Mouse (Mus musculus) fibroblast of lung, adult 2 months (primary cell): ENCODE measurements at regions not wholly inside any gene's neighbourhood (a gene's known extent, or its start where the extent isn't known, plus 50 kb on each side); places are given as distances from the start of the nearest gene placed in this dataset.

Experiments
- DNase-seq: peaks from one replicate; pipeline ENCODE4 v3.0.0-alpha.2; 2011; ENCODE audit warnings: low read depth

DNA sequence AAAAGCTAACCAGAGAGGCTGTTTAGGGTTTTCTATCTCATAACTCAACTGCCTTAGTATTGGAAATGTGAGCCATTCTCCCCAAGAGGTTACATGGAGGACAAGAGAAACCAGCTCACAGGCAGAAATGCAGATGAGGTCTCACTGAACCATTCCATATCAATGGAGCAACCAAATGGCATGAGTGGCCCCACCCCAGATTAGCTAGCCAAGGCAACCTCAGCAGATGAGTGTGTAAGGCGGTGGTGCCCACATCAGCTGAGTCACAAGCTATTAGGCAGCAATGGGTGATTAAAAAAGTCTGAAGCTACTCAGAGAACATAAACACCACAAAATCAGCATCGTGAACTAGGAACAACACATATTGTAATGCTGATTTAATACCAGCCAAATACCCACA, 133.2 kb downstream of the Lpin1 start:
- peak; percentile 30 for DNase-seq

DNA sequence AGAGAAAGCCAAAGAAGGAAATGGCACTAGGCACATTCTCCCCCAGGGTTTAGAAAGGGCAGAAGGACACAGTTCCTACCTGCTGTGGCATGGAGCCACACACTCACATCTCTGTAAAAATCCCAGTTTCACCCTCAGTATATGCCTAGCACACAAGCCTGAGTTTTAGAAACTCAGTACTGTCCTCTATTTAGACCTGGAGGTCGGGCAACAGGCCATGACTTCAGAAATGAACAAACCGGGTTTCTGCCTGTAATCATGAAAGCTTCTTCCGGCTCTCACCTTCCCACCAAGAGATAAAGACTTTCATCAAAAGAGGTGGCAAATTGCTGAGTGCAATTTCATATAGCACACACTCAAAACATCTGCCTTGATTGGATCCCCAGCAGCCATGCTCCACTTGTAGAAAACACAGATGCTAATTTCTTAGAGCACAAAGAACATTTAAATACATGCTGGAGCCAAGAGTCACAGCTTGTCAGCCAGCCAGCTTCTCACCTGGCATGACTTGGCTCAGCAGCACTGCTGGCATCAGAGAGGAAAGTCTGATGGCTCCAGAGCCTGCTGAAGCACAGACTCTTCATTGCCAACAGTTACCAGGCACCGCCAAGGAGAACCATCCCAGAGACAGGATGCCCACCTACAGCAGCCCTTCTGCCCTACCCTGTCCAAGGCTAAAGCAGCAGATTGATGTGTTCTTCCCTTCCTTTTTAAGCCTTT, 136.2 kb downstream of the Lpin1 start:
- DNase-seq = no peak

DNA sequence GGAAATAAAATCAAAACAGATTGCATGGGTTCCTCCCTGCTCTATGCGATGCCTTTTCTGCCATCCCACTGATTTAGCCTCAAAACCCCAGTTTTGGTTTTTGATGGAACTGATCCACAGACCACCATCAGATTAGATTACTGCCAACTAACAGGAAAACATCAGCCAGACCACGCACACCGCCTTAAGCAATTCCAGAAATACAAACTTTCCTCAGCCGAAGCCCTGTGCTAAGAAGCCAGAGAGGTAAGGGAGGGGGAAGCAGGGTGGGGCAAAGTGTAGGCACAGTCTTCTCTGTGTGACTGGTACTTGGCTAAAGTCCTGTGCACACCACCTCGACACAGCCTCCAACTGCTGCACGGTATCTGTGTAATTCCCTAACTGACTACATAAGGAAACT, 153.3 kb downstream of the Lpin1 start:
- peak; percentile 77 for DNase-seq

DNA sequence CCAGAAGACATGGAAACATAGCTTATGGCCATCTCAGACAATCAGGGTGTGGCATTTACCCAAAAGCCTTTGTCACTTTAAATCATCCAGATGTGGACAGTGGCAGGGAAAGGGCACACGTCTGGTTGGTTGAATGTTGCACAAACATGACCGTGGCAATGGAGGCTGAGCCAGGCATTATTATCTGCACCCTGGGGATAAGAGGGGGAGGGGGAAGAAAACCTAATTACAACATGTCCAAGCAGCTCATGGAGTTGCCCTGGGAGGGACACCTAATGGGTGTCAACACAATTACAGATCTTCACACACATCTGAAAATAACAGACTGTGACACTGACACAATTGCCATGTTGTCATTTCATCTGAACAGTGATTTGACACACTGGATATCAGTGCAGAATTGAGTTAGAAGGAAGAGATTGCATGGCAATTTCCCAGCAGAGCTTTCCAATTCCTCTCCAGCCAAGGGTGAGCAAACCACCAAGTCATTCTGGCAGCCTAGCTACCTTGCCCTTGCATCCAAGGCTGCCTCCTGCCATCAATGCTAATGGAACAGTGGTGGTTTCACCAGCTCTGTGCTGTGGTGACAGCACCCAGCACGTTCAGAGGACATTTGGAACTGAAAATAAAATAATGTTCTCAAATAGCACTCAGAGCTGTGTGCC, 159.9 kb downstream of the Lpin1 start:
- DNase-seq = no peak

DNA sequence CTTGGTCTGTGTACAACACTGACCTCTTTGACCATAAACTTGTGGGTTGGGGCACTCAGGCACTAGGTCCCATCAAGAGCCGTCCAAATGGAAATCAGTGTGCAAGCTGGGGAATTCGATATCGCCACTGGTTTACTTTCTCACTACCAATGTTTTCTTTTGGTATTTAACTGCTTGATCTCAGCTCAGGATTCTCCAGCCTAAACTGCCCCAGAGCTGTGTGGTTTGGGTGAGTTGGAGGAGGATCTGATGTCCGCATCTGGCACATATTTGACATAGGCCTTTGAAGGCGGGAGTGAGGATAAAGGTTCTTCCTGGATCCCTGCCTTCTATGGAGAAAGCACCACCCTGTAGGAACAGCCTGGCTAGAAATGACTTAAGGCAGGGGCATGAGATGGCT, 172.0 kb downstream of the Lpin1 start:
- DNase-seq = peak; percentile 51

DNA sequence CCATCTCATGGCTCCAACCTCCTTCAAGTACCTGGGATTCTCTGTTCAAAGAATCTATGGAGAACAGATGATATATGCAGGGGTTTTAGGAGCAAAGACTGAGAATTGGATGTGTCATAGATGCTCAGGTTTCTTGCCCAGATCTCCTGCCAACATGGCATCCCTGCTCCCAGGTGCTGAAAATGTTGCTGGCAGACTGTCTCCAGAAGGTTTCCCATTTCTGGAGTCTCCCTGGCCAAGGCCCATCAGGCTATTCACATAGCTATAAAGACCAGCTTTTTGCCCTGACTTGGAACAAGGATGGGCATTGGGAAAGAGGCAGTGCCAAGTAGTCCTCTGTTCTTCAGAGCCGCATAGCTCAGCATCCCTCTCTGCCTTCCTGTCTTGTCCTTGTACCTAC, 173.8 kb downstream of the Lpin1 start:
- no peak for DNase-seq

DNA sequence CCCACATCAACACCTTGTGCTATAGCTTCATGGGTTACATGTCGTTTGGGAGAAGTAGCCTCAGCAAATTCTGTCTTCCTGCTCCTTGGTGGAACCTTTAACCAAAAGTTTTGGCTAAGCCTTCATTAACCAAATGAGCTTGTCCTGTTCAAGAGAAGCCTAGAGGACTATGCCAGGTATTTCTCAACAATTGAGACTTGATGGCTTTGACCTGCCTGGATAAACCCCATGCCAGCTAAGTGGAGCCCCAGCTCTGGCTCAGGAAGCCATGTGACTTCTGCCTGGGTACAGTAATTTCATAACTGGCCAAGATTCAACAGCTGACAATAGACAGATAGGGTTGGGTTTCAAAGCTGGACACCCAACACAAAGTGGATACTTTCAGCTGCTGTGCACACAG, 174.5 kb downstream of the Lpin1 start:
- DNase-seq = no peak

DNA sequence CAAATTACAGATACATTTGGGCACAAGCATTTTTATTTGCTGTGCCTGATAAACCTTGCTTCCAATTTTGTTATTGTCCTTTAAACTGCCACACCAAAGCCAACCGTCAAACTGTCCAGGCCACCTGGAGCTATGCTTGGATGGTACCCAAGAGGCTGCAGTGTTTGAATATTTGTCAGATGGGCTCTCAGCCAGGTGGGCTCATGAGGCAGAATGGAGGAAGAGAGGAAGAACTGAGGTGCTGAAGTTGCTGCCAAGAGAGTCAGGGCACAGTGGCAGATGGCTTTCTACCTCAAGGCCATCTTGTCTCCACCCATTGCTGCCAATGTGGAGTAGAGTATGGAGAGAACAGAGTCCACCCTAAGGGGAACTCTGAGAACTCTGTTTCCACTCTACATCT, 176.0 kb downstream of the Lpin1 start:
- no peak for DNase-seq

DNA sequence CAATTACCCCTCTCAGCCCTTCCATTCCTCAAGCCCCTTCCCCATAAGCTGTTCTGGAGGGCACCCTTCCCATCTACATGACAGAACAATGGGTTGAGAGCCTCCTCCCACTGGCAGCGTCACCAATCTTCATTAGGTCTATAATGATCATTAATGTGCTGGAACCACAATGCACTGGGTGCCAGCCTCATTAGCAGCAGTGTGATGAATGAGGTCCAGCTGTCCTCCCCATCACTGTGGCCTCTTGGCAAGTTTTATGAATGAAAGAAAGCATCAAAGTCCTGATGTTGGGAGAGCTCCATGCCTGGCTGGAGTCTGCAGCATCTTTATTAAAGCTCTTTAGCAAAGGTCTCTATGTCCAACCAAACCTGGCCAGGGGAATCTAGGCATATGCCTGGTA, 176.5 kb downstream of the Lpin1 start:
- no peak for DNase-seq

DNA sequence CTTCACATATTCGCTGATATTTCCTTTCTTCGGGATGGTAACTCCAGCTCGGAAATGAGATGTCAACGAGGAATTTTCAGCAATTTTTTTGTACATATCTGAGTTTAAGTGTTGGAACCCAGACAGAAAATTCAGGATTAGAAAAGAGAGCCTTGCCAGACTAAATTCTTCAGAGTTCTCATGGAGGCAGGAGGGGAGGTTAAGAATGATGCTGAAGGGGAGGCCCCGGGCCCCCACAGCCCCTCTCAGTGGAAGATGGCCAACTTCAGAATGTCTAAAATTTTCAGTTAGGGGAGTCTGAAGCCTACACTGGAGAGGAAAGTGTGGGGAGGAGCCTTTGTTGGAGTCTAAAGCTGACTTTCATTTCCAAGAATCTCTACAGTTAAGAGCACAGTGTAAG, 184.8 kb downstream of the Lpin1 start:
- peak; percentile 30 for DNase-seq

DNA sequence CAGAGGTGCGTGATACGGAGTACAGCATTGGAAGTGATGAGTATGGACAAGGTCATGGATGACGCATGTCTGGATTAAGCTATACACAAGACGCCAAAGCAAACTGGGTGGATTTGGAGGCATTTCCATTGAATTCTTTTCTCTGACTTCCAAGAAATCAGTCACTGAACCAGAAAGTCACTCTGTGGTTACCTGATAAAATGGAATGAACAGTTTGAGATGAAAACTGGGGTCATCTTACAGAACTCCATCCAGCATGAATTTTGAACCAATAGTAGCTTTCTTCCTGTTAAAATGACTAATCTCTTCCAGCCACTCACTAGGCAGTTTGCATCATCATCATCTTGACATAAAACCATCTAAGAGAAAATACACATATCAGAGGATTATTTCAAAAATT, 186.2 kb downstream of the Lpin1 start:
- peak; percentile 49 for DNase-seq

DNA sequence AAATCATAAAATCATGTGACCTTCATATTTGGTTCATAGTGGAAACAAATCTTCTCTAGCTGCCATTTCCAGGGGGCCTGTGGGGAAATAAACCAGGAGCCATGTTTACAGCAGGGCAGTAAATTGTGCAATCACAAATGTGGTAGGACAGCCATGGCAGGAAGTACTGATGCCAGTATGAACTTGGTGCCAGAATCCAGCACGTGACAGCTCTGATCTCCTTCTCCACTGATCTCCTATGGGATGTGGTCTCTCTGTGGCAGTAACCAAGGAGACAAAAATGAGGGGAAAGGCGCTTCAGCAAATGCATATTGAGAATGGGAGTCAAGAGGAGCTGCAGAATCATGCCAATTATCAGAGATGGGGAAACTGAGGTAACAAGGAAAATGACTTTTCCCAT, 215.0 kb downstream of the Lpin1 start:
- no peak for DNase-seq

DNA sequence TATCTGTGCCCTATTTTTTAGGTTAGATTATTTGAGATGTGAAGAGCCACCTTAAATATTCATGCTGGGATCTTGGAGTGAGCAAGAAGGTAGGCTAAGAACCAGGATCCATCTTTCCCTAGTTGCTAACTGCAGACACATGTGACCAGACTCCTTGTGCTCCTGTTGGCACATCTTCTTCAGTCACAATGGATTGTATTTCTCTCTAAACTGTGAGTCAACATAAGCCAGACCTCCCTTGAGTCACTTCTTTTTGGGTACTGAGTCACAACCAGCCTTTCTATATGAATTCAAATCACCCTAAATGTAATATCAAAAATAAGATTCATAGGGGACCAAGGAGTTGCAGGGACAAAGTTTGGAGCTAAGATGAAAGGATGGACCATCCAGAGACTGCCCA, 217.9 kb downstream of the Lpin1 start:
- no peak for DNase-seq

DNA sequence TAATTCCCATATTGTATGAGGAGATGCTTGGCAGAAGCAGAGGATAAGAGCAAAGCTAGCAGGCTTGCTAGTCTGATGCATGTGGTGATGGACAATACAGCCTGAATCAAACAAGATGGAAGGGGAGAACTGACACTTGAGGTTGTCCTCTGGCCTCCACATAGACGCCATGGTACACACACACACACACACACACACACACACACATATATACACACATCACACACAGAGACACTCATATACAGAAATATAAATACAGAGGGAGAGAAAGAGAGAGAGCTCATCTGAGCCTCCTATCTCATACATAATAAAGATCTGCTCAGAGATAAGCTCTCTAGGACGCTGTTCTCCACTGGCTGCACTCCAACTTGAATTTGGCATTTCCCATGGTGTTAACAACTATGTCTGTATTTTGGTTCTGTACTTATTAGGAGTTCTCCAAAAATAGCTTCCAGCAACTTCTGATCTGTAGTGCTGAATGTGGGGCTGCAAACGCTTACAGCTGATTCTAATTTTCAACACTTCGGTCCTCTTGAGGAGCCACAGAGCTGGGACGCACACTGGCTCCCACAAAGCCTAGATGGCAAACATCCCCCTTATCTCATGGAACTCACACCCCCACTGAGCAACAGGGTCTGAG, 219.0 kb downstream of the Lpin1 start:
- no peak for DNase-seq

DNA sequence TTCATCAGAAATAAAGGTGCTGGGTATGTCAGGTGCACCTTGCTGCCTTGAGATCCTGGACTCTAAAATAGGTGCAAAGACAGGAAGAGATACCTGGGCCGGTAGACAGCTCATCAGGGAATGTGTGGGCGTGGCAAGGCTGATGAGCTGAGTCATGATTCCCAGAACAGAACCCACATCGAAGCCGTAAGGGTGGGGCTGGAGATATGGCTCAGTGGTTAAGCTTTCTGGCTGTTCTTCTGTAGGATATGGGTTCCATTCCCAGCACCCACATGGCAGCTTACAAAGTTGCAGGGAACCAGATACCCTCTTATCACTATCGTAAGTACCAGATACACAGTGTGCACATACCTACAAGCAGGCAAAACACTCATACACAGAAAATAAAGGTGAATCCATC, 219.6 kb downstream of the Lpin1 start:
- DNase-seq = no peak

DNA sequence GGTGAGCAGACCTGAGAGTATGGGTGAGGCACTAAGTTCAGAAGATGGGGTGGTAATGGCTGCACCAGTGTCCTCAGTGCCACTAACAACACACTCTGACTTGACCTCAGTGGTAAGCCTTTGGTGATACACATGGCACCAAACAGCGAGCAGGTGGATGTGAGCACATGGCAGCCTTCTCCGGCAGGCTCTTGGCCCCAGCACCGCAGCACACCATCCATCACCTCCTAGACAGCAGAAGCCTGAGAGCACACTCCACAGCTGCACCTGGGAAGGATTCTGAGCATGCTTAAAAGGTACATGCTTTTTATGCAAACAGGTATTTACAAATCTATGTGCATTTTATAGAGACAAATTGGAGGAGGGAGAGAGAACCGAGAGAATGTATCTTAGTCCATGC, 223.7 kb downstream of the Lpin1 start:
- DNase-seq = no peak

DNA sequence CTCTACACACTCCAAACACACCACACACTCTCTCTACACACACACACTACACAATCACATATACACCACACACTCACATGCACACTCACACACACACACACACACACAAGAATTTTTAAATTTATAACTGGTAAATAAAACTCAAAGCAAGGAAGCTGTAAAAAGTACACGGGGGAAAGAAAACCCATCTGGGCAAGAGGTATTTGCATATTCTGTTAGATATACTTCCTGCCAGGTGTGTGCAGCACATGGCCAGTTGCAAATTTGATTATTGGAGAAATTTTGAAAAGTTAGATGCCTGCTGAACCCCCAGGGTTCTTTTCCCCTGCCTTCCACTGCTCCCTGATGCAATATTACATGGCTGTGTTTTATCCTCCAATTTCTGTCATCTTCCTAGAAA, 226.4 kb downstream of the Lpin1 start:
- DNase-seq = no peak

DNA sequence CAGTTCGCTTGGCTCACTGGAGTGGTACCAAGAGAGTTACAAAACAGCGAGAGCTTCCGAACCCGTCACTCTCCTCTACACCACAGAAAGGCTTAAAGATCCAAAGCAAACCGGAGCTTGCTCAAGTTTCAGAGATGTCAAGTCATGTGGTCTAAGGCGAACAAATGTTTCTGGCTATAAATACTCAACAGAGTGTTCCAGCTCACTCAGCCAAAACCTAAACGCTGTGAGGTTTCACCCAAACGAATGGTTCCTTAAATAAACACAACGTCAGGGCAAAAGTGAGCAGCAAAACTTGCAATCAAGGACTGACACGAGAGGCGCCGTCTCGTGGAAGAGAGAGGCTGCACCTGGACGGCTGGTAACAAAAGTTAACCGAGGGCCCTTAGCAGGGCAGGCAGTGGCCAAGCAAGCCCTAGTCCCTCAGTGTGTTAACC, 227.2 kb downstream of the Lpin1 start:
- peak; percentile 85 for DNase-seq

DNA sequence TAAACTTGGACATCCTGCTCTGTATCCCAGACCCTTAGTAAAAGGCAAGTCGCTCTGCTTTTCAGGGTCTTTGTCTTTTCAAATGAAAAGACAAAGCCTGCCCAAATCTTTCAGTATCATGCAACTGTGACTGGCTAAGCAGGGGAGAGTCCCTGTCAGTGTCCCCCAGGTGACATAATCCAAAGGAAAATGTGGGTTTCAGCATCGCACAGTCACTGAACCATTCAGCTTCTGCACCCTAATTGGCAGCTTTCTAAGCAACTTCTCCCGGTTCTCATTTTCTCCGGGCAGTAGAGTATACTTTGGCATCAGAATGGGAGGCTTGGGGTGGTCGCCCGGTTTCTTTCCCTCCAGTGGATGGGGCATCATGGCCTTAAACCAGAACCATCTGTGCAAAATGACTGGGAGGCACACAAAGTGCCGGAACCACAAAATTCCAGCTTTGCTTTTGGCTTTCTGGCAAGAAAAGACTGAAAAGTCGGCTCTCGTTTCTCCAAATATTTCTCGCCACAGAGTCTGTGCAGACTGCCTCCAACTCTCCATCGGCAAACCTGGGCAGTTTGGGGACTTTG, 228.3 kb downstream of the Lpin1 start:
- DNase-seq = peak; percentile 70

DNA sequence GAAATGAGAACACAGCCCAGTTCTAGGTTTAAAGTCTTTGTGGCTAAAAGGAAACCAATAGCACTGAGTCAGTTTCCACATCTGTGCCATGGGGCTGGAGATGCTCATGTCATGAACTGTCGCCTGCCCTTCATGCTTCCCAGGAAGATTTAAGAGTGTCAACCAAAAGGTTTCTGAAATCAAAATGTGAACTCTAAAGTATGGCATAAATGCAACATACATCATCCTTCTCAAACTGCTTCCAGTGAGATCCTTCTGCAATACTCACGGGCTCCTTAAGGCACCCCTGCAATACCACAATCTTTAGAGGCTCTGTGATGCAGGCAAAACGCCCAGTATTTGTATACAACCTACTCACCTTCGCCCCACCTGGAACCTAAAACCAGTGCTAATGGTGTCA, 229.7 kb downstream of the Lpin1 start:
- no peak for DNase-seq

DNA sequence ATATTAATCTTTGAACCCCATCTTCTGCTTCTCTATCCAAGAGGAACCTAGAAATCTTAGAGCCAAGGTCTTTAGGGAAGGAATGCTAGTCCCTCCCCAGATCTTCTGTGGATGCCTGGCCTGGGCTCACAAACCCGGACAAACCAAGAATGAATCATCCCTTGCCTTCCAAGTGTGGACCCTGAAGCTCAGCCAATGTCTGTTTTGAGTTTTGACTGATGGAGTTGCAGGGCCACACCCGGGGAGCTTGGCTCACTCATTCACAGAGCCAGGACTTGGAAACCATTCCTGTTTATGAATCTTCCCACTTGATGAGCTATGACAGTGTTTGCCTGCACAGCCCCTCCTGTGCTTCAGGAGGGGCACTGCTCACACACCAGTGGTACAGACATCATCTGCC, 230.4 kb downstream of the Lpin1 start:
- no peak for DNase-seq

DNA sequence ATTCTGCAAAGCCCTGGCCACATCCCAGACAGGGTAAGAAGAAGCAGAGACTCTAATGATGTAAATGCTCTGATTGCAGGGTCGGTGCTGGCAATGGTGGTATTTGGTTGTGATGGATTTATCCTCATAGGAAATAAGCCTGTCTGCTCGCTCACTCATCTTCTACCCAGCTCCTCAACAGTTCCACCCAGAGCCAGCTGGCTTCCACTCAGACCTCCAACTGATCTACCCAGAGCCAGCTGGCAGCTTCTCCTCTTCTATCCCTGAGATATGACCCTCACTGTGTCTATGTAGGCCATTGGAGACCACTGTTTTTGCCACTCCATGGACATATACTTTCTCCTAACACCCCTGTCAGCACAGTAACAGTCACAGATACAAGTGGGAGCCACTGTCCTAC, 231.4 kb downstream of the Lpin1 start:
- DNase-seq = no peak

DNA sequence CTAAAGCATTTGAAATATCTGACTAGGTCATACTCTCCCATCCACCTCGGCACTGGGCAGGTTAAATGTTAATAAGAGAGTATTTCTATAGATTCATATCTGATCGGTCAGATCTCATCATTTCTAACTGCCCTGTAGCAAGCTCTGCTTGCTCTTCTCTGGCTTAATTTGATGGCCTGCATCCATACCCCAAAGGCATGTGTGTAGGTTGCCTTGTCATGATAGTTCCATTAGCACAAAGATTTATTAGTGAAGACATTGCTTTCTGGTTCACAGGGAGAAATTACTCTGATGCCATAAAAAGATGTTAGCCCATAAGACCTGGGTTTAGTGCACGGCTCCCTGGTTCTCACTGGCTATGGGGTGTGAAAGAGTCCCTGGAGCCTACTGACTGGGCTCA, 232.3 kb downstream of the Lpin1 start:
- no peak for DNase-seq
